Mouse (Mus musculus): ENCODE data around the gene Adarb1.

Gene Adarb1

GRCm38 (mm10) chr10:77380716-77381115 lies 37.4 kb downstream of the Adarb1 start:
- DNase-seq = peak; percentile 95

DNA sequence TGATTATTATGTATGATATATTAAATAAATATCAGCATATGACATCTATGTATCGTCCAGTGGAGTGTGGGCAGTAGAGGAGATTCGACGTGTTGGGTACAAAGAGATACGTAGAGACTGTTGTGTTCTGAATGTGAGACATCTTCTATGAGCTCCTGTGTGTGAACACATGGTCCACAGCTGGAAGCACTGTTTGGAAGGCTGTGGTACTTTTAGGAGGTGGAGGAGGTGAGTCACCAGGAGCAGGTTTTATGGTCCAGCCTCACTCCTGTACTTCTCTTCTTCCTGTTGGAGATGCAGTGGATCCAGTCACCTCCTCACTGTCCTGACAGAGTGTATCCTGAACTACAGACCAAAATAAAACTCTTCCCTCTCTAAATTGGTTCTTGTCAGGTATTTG lies 38.9 kb downstream of the Adarb1 start:
- no peak for DNase-seq

DNA sequence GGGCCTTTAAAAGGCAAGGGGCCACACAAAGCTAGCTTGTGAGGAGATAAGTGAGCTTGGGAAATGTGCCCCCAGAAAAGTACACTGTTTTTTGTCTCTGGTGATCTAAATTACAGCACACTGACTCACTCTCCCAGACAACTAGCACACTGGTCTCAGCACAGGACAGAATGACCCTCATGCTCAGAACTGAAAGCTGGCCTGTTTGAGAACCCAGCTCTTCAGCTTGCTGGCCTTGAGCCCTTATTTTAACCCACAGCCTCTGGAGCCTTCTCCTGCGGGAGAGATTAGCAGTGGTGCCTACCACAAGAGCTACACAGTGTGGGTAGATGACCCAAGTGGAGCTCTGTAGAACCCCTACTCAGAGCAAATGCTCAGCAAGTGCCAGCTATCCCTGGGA lies 42.0 kb downstream of the Adarb1 start:
- DNase-seq = no peak

- no peak for DNase-seq
Measured at GRCm38 (mm10) chr10:77374948-77375347, 43.1 kb downstream of the Adarb1 start.

DNA sequence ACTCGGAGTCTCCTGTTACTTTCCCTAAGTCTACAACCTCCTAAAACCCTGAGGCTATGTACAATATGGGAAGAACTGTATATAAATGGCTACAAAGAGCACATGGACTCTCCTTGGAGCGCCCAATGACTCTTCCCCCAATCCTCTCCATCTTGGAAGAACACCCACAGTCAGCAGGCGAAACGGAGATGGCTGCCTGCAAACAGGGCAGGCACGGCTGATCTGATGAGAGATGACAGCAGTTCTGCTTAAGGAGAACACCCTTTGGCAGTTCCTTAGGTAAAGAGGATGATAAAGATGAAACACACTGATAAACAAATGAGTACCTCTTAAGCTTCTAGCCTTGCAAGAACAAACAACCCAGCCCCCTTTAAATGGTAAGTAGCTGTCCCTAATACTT lies 43.7 kb downstream of the Adarb1 start:
- DNase-seq = no peak

GRCm38 (mm10) chr10:77370129-77370528 lies 47.9 kb downstream of the Adarb1 start:
- peak; percentile 49 for DNase-seq

GRCm38 (mm10) chr10:77367973-77368372 lies 50.1 kb downstream of the Adarb1 start:
- DNase-seq = peak; percentile 67

DNA sequence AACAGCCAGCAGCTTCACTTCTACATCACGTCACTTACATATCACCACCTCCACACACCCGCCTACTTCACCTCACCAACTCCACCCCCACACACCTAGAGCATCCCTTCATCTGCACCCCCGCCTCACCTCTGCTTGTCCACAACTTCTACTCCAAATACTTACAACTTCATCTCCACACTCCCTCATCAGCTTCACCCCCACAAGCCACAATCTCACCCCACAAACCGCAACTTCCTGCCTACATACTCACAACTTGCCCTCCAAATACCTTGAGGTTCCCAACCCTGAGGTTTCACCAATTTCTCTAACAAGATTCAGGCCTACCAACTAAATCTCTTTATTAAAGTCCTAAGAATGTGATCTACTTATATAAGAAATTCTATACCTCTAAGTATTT lies 51.1 kb downstream of the Adarb1 start:
- peak; percentile 44 for DNase-seq

DNA sequence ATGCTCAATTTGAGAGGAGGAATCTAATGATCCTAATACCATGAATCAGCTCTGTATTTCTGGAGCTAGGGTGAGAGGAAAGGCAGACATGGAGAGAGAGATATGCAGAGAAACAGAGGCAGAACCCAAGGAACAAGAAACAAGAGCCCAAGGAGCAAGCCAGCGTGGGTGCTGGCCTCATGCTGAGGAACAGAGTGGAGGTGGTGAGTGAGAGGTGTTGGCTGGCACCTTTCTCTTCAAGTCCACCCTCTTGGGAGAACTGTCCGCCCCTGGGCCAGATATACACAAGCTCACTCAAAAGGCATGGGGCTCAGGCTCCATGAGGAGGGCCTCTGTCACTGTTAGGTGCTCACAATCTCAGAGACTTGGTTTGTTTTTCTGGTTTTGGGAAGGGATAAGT lies 52.9 kb downstream of the Adarb1 start:
- peak; percentile 79 for DNase-seq

DNA sequence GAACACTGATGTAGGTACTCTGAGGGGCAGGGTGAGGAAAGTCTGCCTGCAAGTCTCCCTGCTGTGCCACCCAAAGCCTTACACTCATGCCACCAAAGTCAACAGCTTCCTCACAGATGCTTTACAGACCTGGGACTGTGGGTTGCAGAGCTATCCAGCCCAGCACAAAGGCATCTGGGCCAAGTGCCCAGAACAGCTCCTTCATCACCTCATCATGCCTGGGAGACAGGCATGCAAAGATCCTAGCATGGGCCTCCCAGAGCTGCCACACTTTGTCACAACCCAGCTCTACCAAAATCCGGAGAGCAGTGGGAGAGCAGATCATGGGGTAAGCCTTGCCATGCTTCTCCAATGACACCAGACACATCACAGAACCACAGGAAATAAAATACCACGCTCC lies 57.6 kb downstream of the Adarb1 start:
- peak; percentile 94 for DNase-seq

- peak; percentile 53 for DNase-seq
Measured at GRCm38 (mm10) chr10:77357957-77358356, 60.1 kb downstream of the Adarb1 start.

GRCm38 (mm10) chr10:77353031-77353745 lies 64.9 kb downstream of the Adarb1 start:
- DNase-seq = peak; percentile 96

GRCm38 (mm10) chr10:77342842-77343241 lies 75.2 kb downstream of the Adarb1 start:
- peak; percentile 94 for DNase-seq

DNA sequence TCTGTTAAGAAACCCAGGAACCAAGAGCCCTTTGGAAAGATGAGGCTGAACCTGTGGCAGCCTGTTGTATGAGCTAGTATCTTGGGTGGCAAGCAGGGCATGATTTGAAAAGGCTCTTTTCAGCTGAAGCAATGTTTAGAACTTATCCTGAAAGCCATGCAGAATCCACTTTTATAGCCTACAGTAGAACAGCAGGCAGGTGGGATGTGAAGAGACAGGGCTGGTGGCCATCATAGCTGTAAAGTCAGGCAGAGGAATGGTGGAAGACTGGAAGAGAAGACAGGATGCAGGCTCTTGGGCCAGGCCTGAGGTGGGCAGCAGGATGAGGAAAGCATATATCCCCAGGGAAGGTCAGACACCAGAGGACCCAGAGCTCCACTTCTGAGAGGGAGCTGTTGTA lies 76.4 kb downstream of the Adarb1 start:
- no peak for DNase-seq

GRCm38 (mm10) chr10:77341059-77341458 lies 77.0 kb downstream of the Adarb1 start:
- no peak for DNase-seq

- peak; percentile 84 for DNase-seq
Measured at GRCm38 (mm10) chr10:77339871-77340341, 78.2 kb downstream of the Adarb1 start.

DNA sequence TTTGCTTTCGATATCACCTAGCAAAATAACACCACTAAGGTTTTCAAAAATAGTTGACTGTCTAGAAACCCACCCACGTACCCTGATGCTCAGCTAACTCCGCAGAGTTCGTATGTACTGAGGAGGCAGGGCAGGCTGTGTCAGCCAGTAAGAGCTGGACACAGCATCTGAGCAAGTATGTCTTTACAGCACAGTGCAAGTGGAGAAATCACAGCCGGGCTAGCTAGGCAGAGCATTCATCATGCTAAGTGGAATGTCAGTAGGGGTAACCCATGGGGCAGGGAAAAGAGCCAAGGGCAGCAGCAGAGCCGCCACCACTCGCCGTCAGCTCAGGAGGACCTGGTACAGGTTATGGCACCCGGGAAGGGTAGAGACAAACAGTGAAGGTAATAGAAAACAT lies 84.6 kb downstream of the Adarb1 start:
- DNase-seq = peak; percentile 45

- peak; percentile 62 for DNase-seq
Measured at GRCm38 (mm10) chr10:77329446-77330094, 88.5 kb downstream of the Adarb1 start.

DNA sequence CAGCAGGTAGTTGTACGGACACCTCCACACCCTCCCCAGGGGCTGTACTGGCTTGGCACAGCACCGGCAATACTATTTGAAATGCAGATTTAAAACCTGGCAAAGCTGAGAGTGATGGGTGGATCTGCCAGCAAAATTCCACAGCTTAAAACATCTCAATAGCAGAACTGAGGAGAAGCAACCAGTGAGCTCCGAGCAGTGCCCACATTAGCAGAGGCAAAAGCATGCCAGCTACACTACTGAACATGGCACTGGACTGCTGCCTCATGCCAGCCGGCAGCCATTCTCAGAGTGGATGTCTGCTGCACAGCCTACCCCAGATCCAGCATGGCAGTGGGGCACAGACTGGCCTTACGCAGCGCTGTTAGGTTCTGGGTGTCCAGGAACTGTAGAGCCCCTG lies 93.4 kb downstream of the Adarb1 start:
- peak; percentile 72 for DNase-seq

DNA sequence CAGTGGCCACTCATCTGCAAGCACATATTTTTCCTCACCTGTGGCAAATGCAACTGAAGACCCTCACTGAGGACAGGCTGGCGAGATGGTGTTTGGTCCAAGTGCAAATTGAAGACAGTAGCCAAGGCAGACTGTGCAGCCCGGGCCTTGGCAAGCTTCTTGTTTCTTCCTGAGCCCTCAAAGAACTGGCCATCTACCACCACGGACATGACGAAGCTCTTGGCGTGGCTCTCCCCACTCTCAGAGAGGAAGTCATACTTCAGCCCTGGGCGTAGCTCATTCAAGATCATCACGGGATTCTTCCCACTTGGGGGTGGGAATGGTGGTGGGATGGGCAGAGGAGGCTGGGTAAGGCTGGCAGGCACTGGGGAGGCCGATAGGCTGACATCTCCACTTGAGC lies 96.5 kb downstream of the Adarb1 start:
- peak; percentile 93 for DNase-seq

- peak; percentile 92 for DNase-seq
Measured at GRCm38 (mm10) chr10:77321001-77321400, 97.1 kb downstream of the Adarb1 start.

- DNase-seq = no peak
Measured at GRCm38 (mm10) chr10:77315682-77316081, 102.4 kb downstream of the Adarb1 start.

DNA sequence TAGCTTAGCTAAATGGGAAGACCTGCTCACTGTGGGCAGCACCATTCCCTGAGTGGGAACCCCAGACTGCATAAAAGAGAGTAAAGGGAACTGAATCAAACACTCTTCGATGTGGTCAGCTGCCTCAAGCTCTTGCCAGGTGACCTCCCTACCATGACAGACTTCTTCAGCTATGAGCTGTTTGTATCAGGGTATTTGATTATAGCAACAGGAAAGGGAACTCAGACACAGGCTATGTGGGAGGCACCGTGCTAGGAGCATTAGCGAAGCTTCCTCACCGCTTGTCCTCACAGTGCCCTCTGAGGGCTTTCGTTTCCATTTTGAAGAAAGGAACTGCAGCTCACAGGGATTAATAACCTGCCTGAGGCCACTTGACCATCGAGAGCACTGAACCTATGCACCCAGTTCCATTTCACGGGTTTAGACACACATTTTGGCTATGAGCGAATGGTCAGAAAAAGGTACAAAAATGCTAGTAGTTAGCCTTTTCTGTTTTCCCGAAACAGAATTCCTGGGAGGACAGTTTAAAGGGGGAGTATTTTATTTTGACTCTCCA lies 103.3 kb downstream of the Adarb1 start:
- DNase-seq = peak; percentile 90

DNA sequence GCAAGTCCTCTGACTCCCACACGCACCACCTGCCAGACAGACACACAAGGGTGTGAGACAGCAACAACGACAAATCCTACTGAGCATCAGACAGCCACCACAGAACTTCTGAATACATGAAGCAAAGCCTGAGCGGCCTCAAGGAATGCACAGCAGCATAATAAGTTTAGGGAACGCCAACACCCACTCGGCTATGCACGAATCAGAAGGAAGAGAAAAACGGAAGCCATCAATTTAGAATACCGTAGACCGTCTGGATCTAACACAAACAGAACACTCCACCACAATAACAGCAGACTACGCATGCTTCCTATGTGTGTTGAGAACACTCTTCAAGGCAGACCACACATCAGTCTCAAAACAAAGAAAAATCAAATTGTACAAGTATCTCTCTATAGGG lies 109.1 kb downstream of the Adarb1 start:
- peak; percentile 72 for DNase-seq
